ENCODE assay signal across 7 mouse cellular contexts in the genomic region with DNA sequence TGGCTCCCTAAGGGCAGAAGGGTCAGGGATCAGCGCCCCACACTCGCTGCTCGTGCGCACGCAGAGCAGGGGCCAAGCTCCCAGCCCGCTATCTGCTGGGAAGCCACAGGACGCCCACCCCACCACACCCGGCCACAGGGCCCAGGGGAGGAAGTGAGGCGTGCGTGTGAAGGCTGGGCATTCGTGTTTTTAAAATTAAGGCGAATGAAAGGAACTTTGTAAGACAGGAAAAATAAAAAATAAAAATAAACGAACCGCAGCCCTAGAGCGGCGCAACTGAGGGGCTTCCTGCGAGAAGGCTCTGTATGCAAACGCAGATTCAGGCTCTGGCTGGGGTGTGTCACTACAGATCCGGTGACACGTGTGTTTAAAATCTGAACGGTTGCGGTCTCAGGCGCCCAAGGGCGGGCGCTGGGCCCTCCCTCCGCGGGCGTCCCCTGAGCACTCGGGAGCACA. TPM values are rescaled to one million over a fixed set of nuclear protein-coding genes. Genes with fewer than 3 reads are reported as not detected.
DNase-seq lines count a peak whose midpoint lies in the region; ATAC-seq and TF ChIP-seq lines count a peak whose summit lies in the region.

No protein-coding gene starts in this region.

- H3K9ac ChIP-seq in kidney, embryonic 16.5 days (replicated peaks; ENCODE audit: low read length) = peak overlapping the region; percentile 59
- peak overlapping the region; percentile 71 for H3K9ac ChIP-seq in stomach, embryonic 16.5 days (ENCODE audit: low read length)

- peak overlapping the region; percentile 98 for H3K4me2 ChIP-seq in kidney, embryonic 16.5 days (replicated peaks; ENCODE audit: low read depth, low read length)
- peak overlapping the region; percentile 56 for H3K4me2 ChIP-seq in stomach, embryonic 16.5 days (ENCODE audit: low read depth, low read length)

- peak; percentile 65 for DNase-seq in adrenal gland, postnatal 14 days
- peak; percentile 54 to 65 for DNase-seq in heart, adult 9 months (ENCODE audit: low spot score in 2 of 2)
- peak; percentile 60 to 71 for DNase-seq in lung, postnatal 4 days
- no peak for DNase-seq in cerebellum, adult 11 months

- 5% methylated on average over 29 of the region's 29 CpGs for WGBS in kidney, embryonic 16.5 days
- 8% methylated on average over 29 of the region's 29 CpGs for WGBS in stomach, embryonic 16.5 days

- peak overlapping the region; percentile 99 for H3K27ac ChIP-seq in kidney, embryonic 16.5 days (ENCODE audit: low read length)
- H3K27ac ChIP-seq in stomach, embryonic 16.5 days (ENCODE audit: low read length) = peak overlapping the region; percentile 99

- no peak for TF ChIP-seq CTCF in E14TG2a.4 (conservative IDR thresholded peaks at IDR 0.05; ENCODE audit: low read length)

- peak overlapping the region; percentile 89 for H3K4me3 ChIP-seq in E14TG2a.4 (replicated peaks; ENCODE audit: low read length)
- peak overlapping the region; percentile 93 for H3K4me3 ChIP-seq in kidney, embryonic 16.5 days (ENCODE audit: low read length)
- H3K4me3 ChIP-seq in stomach, embryonic 16.5 days (replicated peaks; ENCODE audit: low read length) = peak overlapping the region; percentile 92

- ATAC-seq in kidney, embryonic 16.5 days (ENCODE audit: low FRiP score, low TSS enrichment) = no peak
- ATAC-seq in stomach, embryonic 16.5 days (ENCODE audit: insufficient read depth, low FRiP score) = peak; percentile 8; the same call in 1 of the 2 replicates

- H3K9me3 ChIP-seq in E14TG2a.4 (ENCODE audit: low read length) = no peaks in the 10 kb centered on the region
- H3K9me3 ChIP-seq in kidney, embryonic 16.5 days (ENCODE audit: low read length) = no peaks in the 10 kb centered on the region
- no peaks in the 10 kb centered on the region for H3K9me3 ChIP-seq in stomach, embryonic 16.5 days (replicated peaks; ENCODE audit: control insufficient read depth, low read length)

- H3K27me3 ChIP-seq in E14TG2a.4 (ENCODE audit: insufficient read depth, low read length) = peaks cover 19% of the 10 kb centered on the region
- no peaks in the 10 kb centered on the region for H3K27me3 ChIP-seq in kidney, embryonic 16.5 days (ENCODE audit: insufficient read depth, low read length)
- H3K27me3 ChIP-seq in stomach, embryonic 16.5 days (ENCODE audit: control insufficient read depth, insufficient read depth, low read length) = no peaks in the 10 kb centered on the region

- H3K4me1 ChIP-seq in E14TG2a.4 (replicated peaks; ENCODE audit: low read depth, low read length) = peaks cover 78% of the 10 kb centered on the region
- peaks cover 49% of the 10 kb centered on the region for H3K4me1 ChIP-seq in kidney, embryonic 16.5 days (ENCODE audit: insufficient read depth, low read length)
- H3K4me1 ChIP-seq in stomach, embryonic 16.5 days (ENCODE audit: control insufficient read depth, insufficient read depth, low read length) = peaks cover 46% of the 10 kb centered on the region

- H3K36me3 ChIP-seq in E14TG2a.4 (ENCODE audit: insufficient read depth, low read length) = peaks cover 13% of the 10 kb centered on the region
- H3K36me3 ChIP-seq in kidney, embryonic 16.5 days (ENCODE audit: insufficient read depth, low read length) = peaks cover 16% of the 10 kb centered on the region
- peaks cover 8% of the 10 kb centered on the region for H3K36me3 ChIP-seq in stomach, embryonic 16.5 days (ENCODE audit: control insufficient read depth, insufficient read depth, low read length)

RNA-seq across cellular contexts. Expression of gene Ctdsp1, which starts 1.4 kb away (rescaled TPM):
- 128 and 130 TPM in 2 replicates for total RNA-seq in adrenal gland, postnatal 14 days (2021)
- 91.1 and 94.0 TPM in 2 replicates for polyA plus RNA-seq in kidney, embryonic 16.5 days (2015; fragmentation: Nextera tagmentation; extraction: Ambion mirVana)
- 77.9 and 88.9 TPM in 2 replicates for polyA plus RNA-seq in stomach, embryonic 16.5 days (2015; fragmentation: Nextera tagmentation; extraction: Ambion mirVana)

RNA-seq across cellular contexts. Expression of gene Slc11a1, which starts 14.9 kb away (rescaled TPM):
- total RNA-seq in adrenal gland, postnatal 14 days (2021) = 5.3 and 6.9 TPM in 2 replicates
- polyA plus RNA-seq in kidney, embryonic 16.5 days (2015; fragmentation: Nextera tagmentation; extraction: Ambion mirVana) = 4.5 and 5.4 TPM in 2 replicates
- polyA plus RNA-seq in stomach, embryonic 16.5 days (2015; fragmentation: Nextera tagmentation; extraction: Ambion mirVana) = 7.7 and 8.7 TPM in 2 replicates

RNA-seq across cellular contexts. Expression of gene Vil1, which starts 19.3 kb away (rescaled TPM):
- 2.4 and 3.0 TPM in 2 replicates for total RNA-seq in adrenal gland, postnatal 14 days (2021)
- polyA plus RNA-seq in kidney, embryonic 16.5 days (2015; fragmentation: Nextera tagmentation; extraction: Ambion mirVana) = 17.5 and 18.0 TPM in 2 replicates
- 29.1 and 29.8 TPM in 2 replicates for polyA plus RNA-seq in stomach, embryonic 16.5 days (2015; fragmentation: Nextera tagmentation; extraction: Ambion mirVana)

RNA-seq across cellular contexts. Expression of gene Catip, which starts 28.0 kb away (rescaled TPM):
- total RNA-seq in adrenal gland, postnatal 14 days (2021) = 0.15 and 0.45 TPM in 2 replicates
- polyA plus RNA-seq in kidney, embryonic 16.5 days (2015; fragmentation: Nextera tagmentation; extraction: Ambion mirVana) = 0.50 and 0.53 TPM in 2 replicates
- polyA plus RNA-seq in stomach, embryonic 16.5 days (2015; fragmentation: Nextera tagmentation; extraction: Ambion mirVana) = 0.66 and 0.77 TPM in 2 replicates
